Mouse (Mus musculus) heart, embryonic 15.5 days (tissue): ENCODE measurements at regions not wholly inside any gene's neighbourhood (a gene's known extent, or its start where the extent isn't known, plus 50 kb on each side); places are given as distances from the start of the nearest gene placed in this dataset.

Source experiments
- ATAC-seq: fragments of 200-750 bp; cut with Nextera tagmentation; replicated peaks from 2 replicates; pipeline ENCODE4 v1.8.0; 2017; ENCODE audit warnings: low read depth, moderate TSS enrichment; ENCODE audit not compliant: insufficient number of reproducible peaks, insufficient read depth, low FRiP score
- H3K27ac ChIP-seq: fragments of 300-500 bp; sonication (generic); 2 replicates; pipeline ENCODE4 v1.5.1; 2015; ENCODE audit warnings: mild to moderate bottlenecking, inconsistent platforms
- H3K27me3 ChIP-seq: fragments of 300-500 bp; sonication (generic); 2 replicates; pipeline ENCODE4 v1.6.1; 2015; ENCODE audit warnings: inconsistent platforms
- H3K36me3 ChIP-seq: fragments of 300-500 bp; sonication (generic); 2 replicates; pipeline ENCODE4 v1.6.1; 2015; ENCODE audit warnings: mild to moderate bottlenecking, inconsistent platforms
- H3K4me1 ChIP-seq: fragments of 300-500 bp; sonication (generic); replicated peaks from 2 replicates; pipeline ENCODE4 v1.6.1; 2015; ENCODE audit warnings: inconsistent platforms
- H3K4me2 ChIP-seq: fragments of 300-500 bp; sonication (generic); 2 replicates; pipeline ENCODE4 v1.6.1; 2015; ENCODE audit warnings: inconsistent platforms, mild to moderate bottlenecking, moderate library complexity
- H3K4me3 ChIP-seq: fragments of 300-500 bp; sonication (generic); 2 replicates; pipeline ENCODE4 v1.5.1; 2015; ENCODE audit warnings: mild to moderate bottlenecking, inconsistent platforms
- H3K9ac ChIP-seq: fragments of 300-500 bp; sonication (generic); 2 replicates; pipeline ENCODE4 v1.6.1; 2015; ENCODE audit warnings: mild to moderate bottlenecking, inconsistent platforms
- H3K9me3 ChIP-seq: fragments of 300-500 bp; sonication (generic); replicated peaks from 2 replicates; pipeline ENCODE4 v1.6.1; 2016; ENCODE audit warnings: inconsistent platforms
- WGBS: fragments of 180-500 bp; shearing (Covaris S2); methylation state at CpG from one replicate; pipeline ENCODE4 v1.1.7; 2015; ENCODE audit warnings: mixed read lengths; 5-methylcytosine and 5-hydroxymethylcytosine counted together

- H3K4me3 ChIP-seq: no peak overlapping the region
- no peaks in the 10 kb centered on the region for H3K27me3 ChIP-seq
- H3K4me1 ChIP-seq: peaks cover 11% of the 10 kb centered on the region; the same call in 1 of the 2 replicates
- H3K27ac ChIP-seq: no peak overlapping the region
- no peak for ATAC-seq
- no peaks in the 10 kb centered on the region for H3K36me3 ChIP-seq
- no peak overlapping the region for H3K4me2 ChIP-seq
- WGBS: 68% methylated on average over 1 of the region's 1 CpGs
- H3K9me3 ChIP-seq: no peaks in the 10 kb centered on the region
- H3K9ac ChIP-seq: no peak overlapping the region
These were observed 128.5 kb upstream of the Arhgap20 start for GRCm38 (mm10) chr9:51636559-51637127.

GRCm38 (mm10) chr9:51637131-51637920 is 127.8 kb upstream of the Arhgap20 start:
- H3K36me3 ChIP-seq: no peaks in the 10 kb centered on the region
- H3K27ac ChIP-seq: peak overlapping the region; percentile 50
- WGBS: 49% methylated on average over 6 of the region's 6 CpGs
- H3K4me2 ChIP-seq: 0 out of 2 replicates have a peak overlapping the region, but pooled peaks have one; percentile 11
- no peak overlapping the region for H3K4me3 ChIP-seq
- no peak for ATAC-seq
- no peaks in the 10 kb centered on the region for H3K27me3 ChIP-seq
- no peaks in the 10 kb centered on the region for H3K9me3 ChIP-seq
- H3K9ac ChIP-seq: no peak overlapping the region
- peaks cover 15% of the 10 kb centered on the region; the same call in 1 of the 2 replicates for H3K4me1 ChIP-seq

GRCm38 (mm10) chr9:51641706-51642105 is 123.4 kb upstream of the Arhgap20 start:
- peak; percentile 55; the same call in 1 of the 2 replicates for ATAC-seq
- Histone ChIP-seq H3K27ac (0 out of 2 replicates have a peak overlapping the region, but pooled peaks have one; percentile 12), H3K27me3 (no peaks in the 10 kb centered on the region)

DNA sequence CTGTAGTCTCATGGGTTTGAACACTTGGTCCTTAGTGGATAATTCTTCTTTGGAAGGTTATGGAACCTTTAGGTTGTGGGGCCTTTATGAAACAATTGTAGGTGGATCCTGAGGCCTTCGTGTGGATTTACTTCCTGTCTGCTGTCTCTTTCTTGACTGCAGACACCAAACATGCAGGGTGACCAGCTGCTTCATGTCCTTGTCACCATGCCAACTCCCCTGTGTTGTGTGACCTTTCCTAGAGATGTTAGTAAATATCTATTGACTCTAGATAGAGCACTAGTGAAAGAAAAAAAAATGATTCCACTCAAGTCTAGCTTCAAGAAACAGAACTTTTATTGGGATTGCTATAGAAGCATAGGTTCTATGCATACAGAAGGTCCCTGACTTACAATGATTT is 119.7 kb upstream of the Arhgap20 start:
- H3K27me3 ChIP-seq: no peaks in the 10 kb centered on the region
- no peak overlapping the region for H3K9ac ChIP-seq
- ATAC-seq: no peak
- peaks cover 12% of the 10 kb centered on the region; the same call in 1 of the 2 replicates for H3K4me1 ChIP-seq
- H3K9me3 ChIP-seq: no peaks in the 10 kb centered on the region
- 58% methylated on average over 1 of the region's 1 CpGs for WGBS
- no peak overlapping the region for H3K4me2 ChIP-seq
- no peaks in the 10 kb centered on the region for H3K36me3 ChIP-seq
- H3K27ac ChIP-seq: no peak overlapping the region
- H3K4me3 ChIP-seq: no peak overlapping the region

More at GRCm38 (mm10) chr9:51641706-51642105, 123.4 kb upstream of the Arhgap20 start:
- Histone ChIP-seq H3K36me3 (no peaks in the 10 kb centered on the region), H3K4me2 (no peak overlapping the region), H3K9me3 (no peaks in the 10 kb centered on the region), H3K4me3 (no peak overlapping the region), H3K4me1 (peaks cover 15% of the 10 kb centered on the region; the same call in 1 of the 2 replicates), H3K9ac (no peak overlapping the region)
- WGBS: 46% methylated on average over 4 of the region's 4 CpGs

DNA sequence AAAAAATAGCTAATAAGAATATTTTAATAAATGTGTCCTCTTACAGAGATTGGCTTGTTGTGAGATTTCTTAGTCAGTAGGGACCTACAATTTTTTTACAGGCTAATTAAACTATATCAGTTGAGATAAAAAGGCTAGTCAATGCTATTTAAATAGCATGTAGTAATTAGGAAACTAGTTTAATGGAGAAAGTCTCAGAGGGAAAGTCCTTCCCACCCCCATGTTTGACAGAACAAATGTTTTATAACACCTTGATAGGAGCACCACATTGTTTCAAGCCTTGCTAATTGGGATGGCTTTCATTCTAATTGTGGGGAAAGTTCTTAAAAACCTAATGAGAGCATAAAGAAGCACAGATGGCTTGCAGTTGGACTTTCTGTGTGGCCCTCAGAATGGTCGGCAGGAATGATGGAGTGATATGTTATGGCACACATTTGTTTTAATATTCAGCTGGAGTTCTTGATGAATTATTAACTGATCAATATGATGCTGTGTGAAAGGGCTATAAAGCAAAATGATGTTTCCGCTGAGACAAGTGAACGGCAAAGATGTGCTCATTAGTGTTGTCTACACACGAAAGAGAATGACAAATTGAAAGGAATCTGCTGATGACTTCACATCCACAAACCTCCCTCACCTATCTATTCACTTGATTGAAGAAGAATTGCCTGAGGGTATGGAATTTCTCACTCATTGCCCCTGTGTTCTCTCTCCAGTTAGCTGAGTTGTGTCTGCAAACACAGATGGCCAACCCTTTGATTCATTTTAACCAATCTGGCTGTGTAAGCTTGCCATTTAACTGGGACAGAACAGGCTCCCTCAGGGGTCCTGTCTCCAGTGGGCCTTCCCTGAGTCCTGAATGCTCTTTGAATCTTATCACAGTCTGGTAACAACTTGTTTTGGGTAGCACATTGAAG is 111.5 kb upstream of the Arhgap20 start:
- H3K4me2 ChIP-seq: no peak overlapping the region
- no peak overlapping the region for H3K27ac ChIP-seq
- H3K9ac ChIP-seq: no peak overlapping the region
- H3K4me1 ChIP-seq: no peaks in the 10 kb centered on the region
- ATAC-seq: no peak
- 73% methylated on average over 4 of the region's 4 CpGs for WGBS
- no peaks in the 10 kb centered on the region for H3K9me3 ChIP-seq
- no peaks in the 10 kb centered on the region for H3K36me3 ChIP-seq
- no peak overlapping the region for H3K4me3 ChIP-seq
- no peaks in the 10 kb centered on the region for H3K27me3 ChIP-seq

GRCm38 (mm10) chr9:51654645-51655044 is 110.5 kb upstream of the Arhgap20 start:
- WGBS: 90% methylated on average over 1 of the region's 1 CpGs
- Histone ChIP-seq H3K36me3 (no peaks in the 10 kb centered on the region), H3K4me1 (no peaks in the 10 kb centered on the region), H3K4me3 (no peak overlapping the region), H3K9ac (no peak overlapping the region), H3K4me2 (no peak overlapping the region), H3K27me3 (no peaks in the 10 kb centered on the region), H3K27ac (no peak overlapping the region), H3K9me3 (no peaks in the 10 kb centered on the region)
- no peak for ATAC-seq

DNA sequence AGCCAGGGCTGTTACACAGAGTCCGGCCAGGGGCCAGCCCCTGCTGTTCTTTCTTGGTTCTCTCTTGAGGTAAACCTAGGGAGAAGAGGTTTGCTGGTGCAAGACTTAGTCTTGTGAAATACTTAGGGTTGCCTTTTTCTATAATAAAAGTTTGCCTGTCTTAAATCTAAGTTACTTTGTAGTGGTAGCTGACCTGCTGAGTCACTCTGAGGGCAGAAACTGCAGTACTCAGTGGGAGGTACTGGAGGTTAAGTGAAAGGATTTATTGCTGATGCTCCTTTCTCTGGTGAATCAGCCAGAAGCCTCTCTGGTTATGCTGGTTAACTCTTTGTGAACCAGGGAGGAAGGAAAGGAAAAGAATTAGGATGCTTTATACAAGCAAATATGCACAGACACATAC is 107.3 kb upstream of the Arhgap20 start:
- no peak overlapping the region for H3K9ac ChIP-seq
- H3K27me3 ChIP-seq: no peaks in the 10 kb centered on the region
- no peak for ATAC-seq
- no peak overlapping the region for H3K4me2 ChIP-seq
- H3K4me3 ChIP-seq: no peak overlapping the region
- no peak overlapping the region for H3K27ac ChIP-seq
- H3K4me1 ChIP-seq: no peaks in the 10 kb centered on the region
- H3K36me3 ChIP-seq: no peaks in the 10 kb centered on the region
- 88% methylated on average over 1 of the region's 1 CpGs for WGBS
- H3K9me3 ChIP-seq: no peaks in the 10 kb centered on the region

- no peak for ATAC-seq
- no peak overlapping the region for H3K9ac ChIP-seq
- no peaks in the 10 kb centered on the region for H3K36me3 ChIP-seq
- no peak overlapping the region for H3K4me2 ChIP-seq
- H3K27me3 ChIP-seq: no peaks in the 10 kb centered on the region
- no peaks in the 10 kb centered on the region for H3K9me3 ChIP-seq
- WGBS: 70% methylated on average over 7 of the region's 7 CpGs
- H3K27ac ChIP-seq: no peak overlapping the region
- no peak overlapping the region for H3K4me3 ChIP-seq
- H3K4me1 ChIP-seq: no peaks in the 10 kb centered on the region
These were observed 103.9 kb upstream of the Arhgap20 start for GRCm38 (mm10) chr9:51660908-51661874.

- 85% methylated on average over 2 of the region's 2 CpGs for WGBS
- H3K4me1 ChIP-seq: no peaks in the 10 kb centered on the region
- H3K4me2 ChIP-seq: no peak overlapping the region
- no peak overlapping the region for H3K27ac ChIP-seq
- H3K9me3 ChIP-seq: no peaks in the 10 kb centered on the region
- no peak overlapping the region for H3K9ac ChIP-seq
- no peaks in the 10 kb centered on the region for H3K27me3 ChIP-seq
- H3K4me3 ChIP-seq: no peak overlapping the region
- H3K36me3 ChIP-seq: no peaks in the 10 kb centered on the region
- ATAC-seq: no peak
These were observed 103.2 kb upstream of the Arhgap20 start for GRCm38 (mm10) chr9:51661911-51662310.

DNA sequence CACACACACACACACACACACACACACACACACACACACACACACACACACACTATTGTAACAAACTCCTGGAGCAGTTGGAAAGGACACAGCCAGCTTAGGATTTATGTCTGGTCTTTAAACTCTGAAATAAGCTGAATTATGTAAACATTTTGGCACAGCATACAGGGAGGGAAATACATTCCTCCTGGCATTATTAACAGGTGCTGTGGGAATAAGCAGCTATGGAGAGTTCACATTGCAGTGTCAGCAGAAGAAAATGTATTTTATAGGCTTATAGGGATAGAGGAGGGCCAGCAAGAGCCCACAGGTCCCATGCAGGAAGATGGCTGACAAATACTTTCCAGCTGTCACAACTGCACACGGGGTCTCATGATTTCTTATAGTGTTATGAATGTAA is 100.8 kb upstream of the Arhgap20 start:
- no peaks in the 10 kb centered on the region for H3K27me3 ChIP-seq
- no peak overlapping the region for H3K27ac ChIP-seq
- no peaks in the 10 kb centered on the region for H3K4me1 ChIP-seq
- 62% methylated on average over 1 of the region's 1 CpGs for WGBS
- ATAC-seq: no peak
- H3K36me3 ChIP-seq: no peaks in the 10 kb centered on the region
- H3K4me2 ChIP-seq: no peak overlapping the region
- H3K9me3 ChIP-seq: no peaks in the 10 kb centered on the region
- no peak overlapping the region for H3K4me3 ChIP-seq
- no peak overlapping the region for H3K9ac ChIP-seq
